Mouse (Mus musculus) lung, embryonic 14.5 days (tissue): ENCODE measurements at regions not wholly inside any gene's neighbourhood (a gene's known extent, or its start where the extent isn't known, plus 50 kb on each side); places are given as distances from the start of the nearest gene placed in this dataset.

Experiments
- ATAC-seq: fragments of 200-750 bp; cut with Nextera tagmentation; 2 replicates; pipeline ENCODE4 v1.8.0; 2017; ENCODE audit warnings: mild to moderate bottlenecking, moderate TSS enrichment, moderate library complexity; ENCODE audit not compliant: insufficient read depth
- DNase-seq: peaks from one replicate; pipeline ENCODE4 v3.0.0-alpha.2; 2015
- H3K27ac ChIP-seq: fragments of 300-500 bp; sonication (generic); 2 replicates; pipeline ENCODE4 v1.5.1; 2014; ENCODE audit warnings: low read depth, mild to moderate bottlenecking, moderate library complexity
- H3K27me3 ChIP-seq: fragments of 300-500 bp; sonication (generic); 2 replicates; pipeline ENCODE4 v1.6.1; 2014; ENCODE audit warnings: low read length, control low read depth; ENCODE audit not compliant: insufficient read depth
- H3K36me3 ChIP-seq: fragments of 300-500 bp; sonication (generic); 2 replicates; pipeline ENCODE4 v1.6.1; 2014; ENCODE audit warnings: control low read depth; ENCODE audit not compliant: insufficient read depth
- H3K4me1 ChIP-seq: fragments of 300-500 bp; sonication (generic); 2 replicates; pipeline ENCODE4 v1.6.1; 2014; ENCODE audit warnings: antibody characterized with exemption, control low read depth; ENCODE audit not compliant: insufficient read depth
- H3K4me2 ChIP-seq: fragments of 300-500 bp; sonication (generic); 2 replicates; pipeline ENCODE4 v1.6.1; 2014; ENCODE audit warnings: mild to moderate bottlenecking
- H3K4me3 ChIP-seq: fragments of 300-500 bp; sonication (generic); 2 replicates; pipeline ENCODE4 v1.5.1; 2014; ENCODE audit warnings: low read depth, low read length
- H3K9ac ChIP-seq: fragments of 300-500 bp; sonication (generic); 2 replicates; pipeline ENCODE4 v1.6.1; 2014
- H3K9me3 ChIP-seq: fragments of 300-500 bp; sonication (generic); 2 replicates; pipeline ENCODE4 v1.6.1; 2016; ENCODE audit warnings: low read depth, low read length, control low read depth
- CTCF ChIP-seq: IDR thresholded peaks from 2 replicates; pipeline ENCODE4 v1.5.1; 2016; ENCODE audit warnings: antibody characterized with exemption, low read depth
- WGBS: fragments of 180-500 bp; shearing (Covaris S2); extraction: QIAGEN DNeasy Blood & Tissue Kit; methylation state at CpG from one replicate; pipeline ENCODE4 v1.1.7; 2014; 5-methylcytosine and 5-hydroxymethylcytosine counted together

- 64% methylated on average over 6 of the region's 6 CpGs for WGBS
- Histone ChIP-seq H3K9ac (no peak overlapping the region), H3K4me1 (no peaks in the 10 kb centered on the region), H3K27ac (peak overlapping the region; percentile 50), H3K9me3 (no peaks in the 10 kb centered on the region), H3K36me3 (no peaks in the 10 kb centered on the region), H3K27me3 (no peaks in the 10 kb centered on the region), H3K4me3 (no peak overlapping the region), H3K4me2 (no peak overlapping the region)
- ATAC-seq (no peak), DNase-seq (peak; percentile 5)
- TF ChIP-seq CTCF: no peak
Measured at GRCm38 (mm10) chr10:17074402-17075027, 648.5 kb upstream of the Cited2 start.

- Histone ChIP-seq H3K27me3 (no peaks in the 10 kb centered on the region), H3K36me3 (no peaks in the 10 kb centered on the region), H3K4me2 (no peak overlapping the region), H3K9me3 (no peaks in the 10 kb centered on the region), H3K4me1 (no peaks in the 10 kb centered on the region), H3K27ac (no peak overlapping the region), H3K9ac (no peak overlapping the region), H3K4me3 (no peak overlapping the region)
- DNase-seq (peak; percentile 61), ATAC-seq (no peak)
- WGBS: 45% methylated on average over 4 of the region's 4 CpGs
- TF ChIP-seq CTCF: no peak
Measured at GRCm38 (mm10) chr10:17075147-17075546, 647.9 kb upstream of the Cited2 start.

GRCm38 (mm10) chr10:17075576-17075975 is 647.4 kb upstream of the Cited2 start:
- peak; percentile 9 for DNase-seq
- TF ChIP-seq CTCF: no peak
- H3K27ac ChIP-seq: peak overlapping the region; percentile 26; the same call in 1 of the 2 replicates

GRCm38 (mm10) chr10:17076186-17076585 is 646.8 kb upstream of the Cited2 start:
- TF ChIP-seq CTCF: no peak
- Histone ChIP-seq H3K4me1 (no peaks in the 10 kb centered on the region), H3K9ac (no peak overlapping the region), H3K4me2 (no peak overlapping the region), H3K36me3 (no peaks in the 10 kb centered on the region), H3K27me3 (no peaks in the 10 kb centered on the region), H3K9me3 (no peaks in the 10 kb centered on the region), H3K27ac (no peak overlapping the region), H3K4me3 (no peak overlapping the region)
- WGBS: 37% methylated on average over 4 of the region's 4 CpGs
- ATAC-seq (no peak; the same call in 1 of the 2 replicates), DNase-seq (peak; percentile 80)

More at GRCm38 (mm10) chr10:17075576-17075975, 647.4 kb upstream of the Cited2 start:
- Histone ChIP-seq H3K27me3 (no peaks in the 10 kb centered on the region), H3K9ac (no peak overlapping the region), H3K9me3 (no peaks in the 10 kb centered on the region), H3K4me1 (no peaks in the 10 kb centered on the region), H3K4me3 (no peak overlapping the region), H3K4me2 (no peak overlapping the region), H3K36me3 (no peaks in the 10 kb centered on the region)
- WGBS: 27% methylated on average over 2 of the region's 2 CpGs
- ATAC-seq: no peak

- Histone ChIP-seq H3K4me1 (no peaks in the 10 kb centered on the region), H3K9me3 (no peaks in the 10 kb centered on the region), H3K27me3 (no peaks in the 10 kb centered on the region), H3K4me2 (no peak overlapping the region), H3K9ac (no peak overlapping the region), H3K36me3 (no peaks in the 10 kb centered on the region), H3K27ac (no peak overlapping the region), H3K4me3 (no peak overlapping the region)
- DNase-seq (no peak), ATAC-seq (no peak)
- WGBS: 90% methylated on average over 2 of the region's 2 CpGs
- TF ChIP-seq CTCF: no peak
Measured at GRCm38 (mm10) chr10:17077580-17077979, 645.4 kb upstream of the Cited2 start.

- Histone ChIP-seq H3K9ac (no peak overlapping the region), H3K4me3 (no peak overlapping the region), H3K36me3 (no peaks in the 10 kb centered on the region), H3K27ac (no peak overlapping the region), H3K27me3 (no peaks in the 10 kb centered on the region), H3K9me3 (no peaks in the 10 kb centered on the region), H3K4me2 (no peak overlapping the region), H3K4me1 (no peaks in the 10 kb centered on the region)
- no peak for TF ChIP-seq CTCF
- DNase-seq (no peak), ATAC-seq (no peak)
- WGBS: 66% methylated on average over 5 of the region's 5 CpGs
Measured at GRCm38 (mm10) chr10:17080818-17081217, 642.2 kb upstream of the Cited2 start.

GRCm38 (mm10) chr10:17082926-17083325 is 640.1 kb upstream of the Cited2 start:
- H3K36me3 ChIP-seq: no peaks in the 10 kb centered on the region
- H3K27me3 ChIP-seq: no peaks in the 10 kb centered on the region
- WGBS: 82% methylated on average over 4 of the region's 4 CpGs
- no peak overlapping the region for H3K27ac ChIP-seq
- H3K4me2 ChIP-seq: no peak overlapping the region
- no peaks in the 10 kb centered on the region for H3K9me3 ChIP-seq
- DNase-seq: no peak
- H3K4me1 ChIP-seq: no peaks in the 10 kb centered on the region
- H3K9ac ChIP-seq: no peak overlapping the region
- H3K4me3 ChIP-seq: no peak overlapping the region
- no peak for TF ChIP-seq CTCF
- no peak for ATAC-seq
